Mouse (Mus musculus) limb, embryonic 12.5 days (tissue): ENCODE results near the gene Lrp6. TPM values are rescaled to one million over a fixed set of nuclear protein-coding genes. Genes with fewer than 3 reads are reported as not detected.

Experiments
- ATAC-seq: fragments of 200-750 bp; cut with Nextera tagmentation; 2 replicates; pipeline ENCODE4 v1.8.0; 2017; ENCODE audit warnings: low read depth, moderate TSS enrichment; ENCODE audit not compliant: insufficient number of reproducible peaks, insufficient read depth, low FRiP score, low TSS enrichment
- H3K27ac ChIP-seq: fragments of 300-500 bp; sonication (generic); 2 replicates; pipeline ENCODE4 v1.5.1; 2016; ENCODE audit warnings: mild to moderate bottlenecking, moderate library complexity
- H3K27me3 ChIP-seq: fragments of 300-500 bp; sonication (generic); 2 replicates; pipeline ENCODE4 v1.6.1; 2016; ENCODE audit warnings: mild to moderate bottlenecking, moderate library complexity
- H3K36me3 ChIP-seq: fragments of 300-500 bp; sonication (generic); 2 replicates; pipeline ENCODE4 v1.6.1; 2016; ENCODE audit warnings: mild to moderate bottlenecking, moderate library complexity
- H3K4me1 ChIP-seq: fragments of 300-500 bp; sonication (generic); replicated peaks from 2 replicates; pipeline ENCODE4 v1.6.1; 2016
- H3K4me2 ChIP-seq: fragments of 300-500 bp; sonication (generic); 2 replicates; pipeline ENCODE4 v1.6.1; 2016; ENCODE audit warnings: mild to moderate bottlenecking, moderate library complexity
- H3K4me3 ChIP-seq: fragments of 300-500 bp; sonication (generic); replicated peaks from 2 replicates; pipeline ENCODE4 v1.5.1; 2016; ENCODE audit warnings: mild to moderate bottlenecking
- H3K9ac ChIP-seq: fragments of 300-500 bp; sonication (generic); replicated peaks from 2 replicates; pipeline ENCODE4 v1.6.1; 2016; ENCODE audit warnings: mild to moderate bottlenecking, moderate library complexity
- H3K9me3 ChIP-seq: fragments of 300-500 bp; sonication (generic); 2 replicates; pipeline ENCODE4 v1.6.1; 2016; ENCODE audit warnings: mild to moderate bottlenecking, moderate library complexity
- WGBS: fragments of 180-500 bp; shearing (Covaris S2); methylation state at CpG from one replicate; pipeline ENCODE4 v1.1.7; 2016; 5-methylcytosine and 5-hydroxymethylcytosine counted together
- polyA plus RNA-seq: library from polyadenylated mRNA; unstranded; fragments of >200 nt; fragmentation: Nextera tagmentation; extraction: Ambion mirVana; gene quantifications from 2 replicates; pipeline ENCODE4 v1.2.1, GENCODE M21; 2016

Gene Lrp6
- polyA plus RNA-seq, 1 experiment from 2014 or later: 40.8 TPM

GRCm38 (mm10) chr6:134550396-134550795 is 16.4 kb downstream of the Lrp6 start:
- Histone ChIP-seq H3K36me3 (0 out of 2 replicates have a peak, but pooled peaks cover 8% of the 10 kb centered on the region), H3K9ac (no peak overlapping the region), H3K9me3 (no peaks in the 10 kb centered on the region), H3K4me2 (no peak overlapping the region), H3K4me1 (peaks cover 16% of the 10 kb centered on the region), H3K27me3 (no peaks in the 10 kb centered on the region), H3K27ac (no peak overlapping the region), H3K4me3 (no peak overlapping the region)
- 79% methylated on average over 1 of the region's 1 CpGs for WGBS
- no peak for ATAC-seq

GRCm38 (mm10) chr6:134544843-134545242 is 21.9 kb downstream of the Lrp6 start:
- peaks cover 23% of the 10 kb centered on the region for H3K36me3 ChIP-seq
- no peaks in the 10 kb centered on the region for H3K27me3 ChIP-seq
- ATAC-seq: 0 out of 2 replicates have a peak, but pooled peaks have one; percentile 42
- 55% methylated on average over 3 of the region's 3 CpGs for WGBS
- no peak overlapping the region for H3K27ac ChIP-seq
- H3K4me2 ChIP-seq: no peak overlapping the region
- H3K9me3 ChIP-seq: no peaks in the 10 kb centered on the region
- H3K4me3 ChIP-seq: no peak overlapping the region
- H3K9ac ChIP-seq: no peak overlapping the region
- peaks cover 24% of the 10 kb centered on the region for H3K4me1 ChIP-seq

GRCm38 (mm10) chr6:134544093-134544492 is 22.7 kb downstream of the Lrp6 start:
- Histone ChIP-seq H3K36me3 (peaks cover 23% of the 10 kb centered on the region), H3K4me2 (no peak overlapping the region), H3K4me3 (no peak overlapping the region), H3K9me3 (no peaks in the 10 kb centered on the region), H3K27ac (no peak overlapping the region), H3K27me3 (no peaks in the 10 kb centered on the region), H3K9ac (no peak overlapping the region), H3K4me1 (peaks cover 24% of the 10 kb centered on the region)
- no peak for ATAC-seq
- 71% methylated on average over 2 of the region's 2 CpGs for WGBS

- Histone ChIP-seq H3K27me3 (no peaks in the 10 kb centered on the region), H3K4me2 (no peak overlapping the region), H3K27ac (no peak overlapping the region), H3K4me3 (no peak overlapping the region), H3K4me1 (peaks cover 24% of the 10 kb centered on the region), H3K36me3 (peaks cover 18% of the 10 kb centered on the region), H3K9ac (no peak overlapping the region), H3K9me3 (no peaks in the 10 kb centered on the region)
- ATAC-seq: no peak
Measured at GRCm38 (mm10) chr6:134543607-134544006, 23.2 kb downstream of the Lrp6 start.

GRCm38 (mm10) chr6:134542374-134542773 is 24.4 kb downstream of the Lrp6 start:
- Histone ChIP-seq H3K9ac (no peak overlapping the region), H3K4me1 (peaks cover 24% of the 10 kb centered on the region), H3K4me3 (no peak overlapping the region), H3K9me3 (no peaks in the 10 kb centered on the region), H3K27me3 (no peaks in the 10 kb centered on the region), H3K27ac (no peak overlapping the region), H3K4me2 (no peak overlapping the region), H3K36me3 (peaks cover 15% of the 10 kb centered on the region)
- WGBS: 83% methylated on average over 2 of the region's 2 CpGs
- no peak for ATAC-seq

GRCm38 (mm10) chr6:134540161-134540560 is 26.6 kb downstream of the Lrp6 start:
- ATAC-seq: no peak

GRCm38 (mm10) chr6:134539459-134539858 is 27.3 kb downstream of the Lrp6 start:
- no peaks in the 10 kb centered on the region for H3K27me3 ChIP-seq
- ATAC-seq: no peak
- H3K4me1 ChIP-seq: peaks cover 15% of the 10 kb centered on the region
- H3K36me3 ChIP-seq: peaks cover 15% of the 10 kb centered on the region
- no peak overlapping the region for H3K4me2 ChIP-seq
- H3K9me3 ChIP-seq: no peaks in the 10 kb centered on the region
- no peak overlapping the region for H3K27ac ChIP-seq
- no peak overlapping the region for H3K9ac ChIP-seq
- WGBS: 92% methylated on average over 3 of the region's 3 CpGs
- H3K4me3 ChIP-seq: no peak overlapping the region

More at GRCm38 (mm10) chr6:134540161-134540560, 26.6 kb downstream of the Lrp6 start:
- no peaks in the 10 kb centered on the region for H3K9me3 ChIP-seq
- 86% methylated on average over 6 of the region's 6 CpGs for WGBS
- no peaks in the 10 kb centered on the region for H3K27me3 ChIP-seq
- H3K9ac ChIP-seq: no peak overlapping the region
- H3K4me2 ChIP-seq: no peak overlapping the region
- peaks cover 15% of the 10 kb centered on the region for H3K36me3 ChIP-seq
- H3K27ac ChIP-seq: no peak overlapping the region
- H3K4me1 ChIP-seq: peaks cover 15% of the 10 kb centered on the region
- H3K4me3 ChIP-seq: no peak overlapping the region

- no peak overlapping the region for H3K9ac ChIP-seq
- H3K36me3 ChIP-seq: peaks cover 15% of the 10 kb centered on the region
- peaks cover 10% of the 10 kb centered on the region for H3K4me1 ChIP-seq
- H3K4me2 ChIP-seq: no peak overlapping the region
- no peaks in the 10 kb centered on the region for H3K9me3 ChIP-seq
- no peak overlapping the region for H3K4me3 ChIP-seq
- ATAC-seq: no peak
- H3K27ac ChIP-seq: no peak overlapping the region
- no peaks in the 10 kb centered on the region for H3K27me3 ChIP-seq
- WGBS: 93% methylated on average over 4 of the region's 4 CpGs
Measured at GRCm38 (mm10) chr6:134538805-134539204, 28.0 kb downstream of the Lrp6 start.

- WGBS: 86% methylated on average over 10 of the region's 10 CpGs
- Histone ChIP-seq H3K4me2 (no peak overlapping the region), H3K9me3 (no peaks in the 10 kb centered on the region), H3K4me3 (no peak overlapping the region), H3K4me1 (peaks cover 10% of the 10 kb centered on the region), H3K27ac (no peak overlapping the region), H3K27me3 (no peaks in the 10 kb centered on the region), H3K9ac (no peak overlapping the region), H3K36me3 (peaks cover 15% of the 10 kb centered on the region)
- ATAC-seq: no peak
Measured at GRCm38 (mm10) chr6:134537461-134538117, 29.2 kb downstream of the Lrp6 start.

GRCm38 (mm10) chr6:134535169-134535568 is 31.6 kb downstream of the Lrp6 start:
- Histone ChIP-seq H3K9me3 (peaks cover 9% of the 10 kb centered on the region; the same call in 1 of the 2 replicates), H3K4me2 (no peak overlapping the region), H3K36me3 (peaks cover 14% of the 10 kb centered on the region), H3K27ac (peak overlapping the region; percentile 50; the same call in 1 of the 2 replicates), H3K27me3 (no peaks in the 10 kb centered on the region), H3K4me3 (no peak overlapping the region), H3K9ac (no peak overlapping the region), H3K4me1 (peaks cover 10% of the 10 kb centered on the region)
- no peak for ATAC-seq
- 55% methylated on average over 7 of the region's 7 CpGs for WGBS

GRCm38 (mm10) chr6:134533021-134533420 is 33.7 kb downstream of the Lrp6 start:
- Histone ChIP-seq H3K4me3 (no peak overlapping the region), H3K27ac (no peak overlapping the region), H3K9ac (no peak overlapping the region), H3K4me1 (peaks cover 29% of the 10 kb centered on the region), H3K9me3 (peaks cover 9% of the 10 kb centered on the region; the same call in 1 of the 2 replicates), H3K36me3 (peaks cover 12% of the 10 kb centered on the region), H3K27me3 (no peaks in the 10 kb centered on the region), H3K4me2 (no peak overlapping the region)
- 47% methylated on average over 3 of the region's 3 CpGs for WGBS
- ATAC-seq: no peak

GRCm38 (mm10) chr6:134531950-134532349 is 34.8 kb downstream of the Lrp6 start:
- H3K27ac ChIP-seq: no peak overlapping the region
- H3K4me3 ChIP-seq: no peak overlapping the region
- H3K36me3 ChIP-seq: peaks cover 12% of the 10 kb centered on the region
- ATAC-seq: no peak
- 61% methylated on average over 1 of the region's 1 CpGs for WGBS
- no peak overlapping the region for H3K9ac ChIP-seq
- no peaks in the 10 kb centered on the region for H3K27me3 ChIP-seq
- H3K9me3 ChIP-seq: peaks cover 9% of the 10 kb centered on the region; the same call in 1 of the 2 replicates
- peaks cover 39% of the 10 kb centered on the region for H3K4me1 ChIP-seq
- H3K4me2 ChIP-seq: no peak overlapping the region
